Mouse (Mus musculus): Measurements from ENCODE around the gene Mbd3. TPM values are rescaled to one million over a fixed set of nuclear protein-coding genes. Genes with fewer than 3 reads are reported as not detected.

Gene Mbd3
- total RNA-seq, 2 experiments from 2014 or later = 85.0 to 94.1 TPM

GRCm38 (mm10) chr10:80398719-80399190 lies 595 bp downstream of the Mbd3 start:
- peak; percentile 42 for ATAC-seq (replicated peaks; ENCODE audit: poor library complexity, severe bottlenecking)

GRCm38 (mm10) chr10:80398174-80398535 lies 1.2 kb downstream of the Mbd3 start:
- no peak for ATAC-seq (replicated peaks; ENCODE audit: poor library complexity, severe bottlenecking)

- no peak for ATAC-seq (replicated peaks; ENCODE audit: poor library complexity, severe bottlenecking)
Observed at GRCm38 (mm10) chr10:80397524-80398173, 1.7 kb downstream of the Mbd3 start.

GRCm38 (mm10) chr10:80396822-80397523 lies 2.4 kb downstream of the Mbd3 start:
- ATAC-seq (replicated peaks; ENCODE audit: poor library complexity, severe bottlenecking) = no peak

- ATAC-seq (replicated peaks; ENCODE audit: poor library complexity, severe bottlenecking) = no peak
Observed at GRCm38 (mm10) chr10:80395025-80395627, 4.2 kb downstream of the Mbd3 start.

GRCm38 (mm10) chr10:80392687-80393086 lies 6.7 kb downstream of the Mbd3 start:
- no peak for ATAC-seq (replicated peaks; ENCODE audit: poor library complexity, severe bottlenecking)

- no peak for ATAC-seq (replicated peaks; ENCODE audit: poor library complexity, severe bottlenecking)
Observed at GRCm38 (mm10) chr10:80390697-80391096, 8.7 kb downstream of the Mbd3 start.

- no peak for ATAC-seq (replicated peaks; ENCODE audit: poor library complexity, severe bottlenecking)
Observed at GRCm38 (mm10) chr10:80389185-80389708, 10.1 kb downstream of the Mbd3 start.

GRCm38 (mm10) chr10:80388731-80389130 lies 10.6 kb downstream of the Mbd3 start:
- ATAC-seq (replicated peaks; ENCODE audit: poor library complexity, severe bottlenecking) = no peak

- ATAC-seq (replicated peaks; ENCODE audit: poor library complexity, severe bottlenecking) = peak; percentile 45
Observed at GRCm38 (mm10) chr10:80387522-80387959, 11.8 kb downstream of the Mbd3 start, which contains the start of gene Mex3d. Mex3d (minus strand) TSS chr10:80387659.

- ATAC-seq (replicated peaks; ENCODE audit: poor library complexity, severe bottlenecking) = no peak
Observed at GRCm38 (mm10) chr10:80386735-80387471, 12.4 kb downstream of the Mbd3 start.

GRCm38 (mm10) chr10:80385811-80386734 lies 13.3 kb downstream of the Mbd3 start:
- no peak for ATAC-seq (replicated peaks; ENCODE audit: poor library complexity, severe bottlenecking)

GRCm38 (mm10) chr10:80385310-80385709 lies 14.0 kb downstream of the Mbd3 start:
- ATAC-seq (replicated peaks; ENCODE audit: poor library complexity, severe bottlenecking) = no peak

- ATAC-seq (replicated peaks; ENCODE audit: poor library complexity, severe bottlenecking) = no peak
Observed at GRCm38 (mm10) chr10:80384709-80385108, 14.6 kb downstream of the Mbd3 start.

- no peak for ATAC-seq (replicated peaks; ENCODE audit: poor library complexity, severe bottlenecking)
Observed at GRCm38 (mm10) chr10:80384115-80384639, 15.2 kb downstream of the Mbd3 start.

GRCm38 (mm10) chr10:80383431-80383830 lies 15.9 kb downstream of the Mbd3 start:
- ATAC-seq (replicated peaks; ENCODE audit: poor library complexity, severe bottlenecking) = no peak

GRCm38 (mm10) chr10:80382641-80383365 lies 16.5 kb downstream of the Mbd3 start:
- no peak for ATAC-seq (replicated peaks; ENCODE audit: poor library complexity, severe bottlenecking)

- ATAC-seq (replicated peaks; ENCODE audit: poor library complexity, severe bottlenecking) = no peak
Observed at GRCm38 (mm10) chr10:80377716-80378115, 21.6 kb downstream of the Mbd3 start.

All from granulocyte monocyte progenitor cell, adult 5-6 weeks (primary cell).